Mouse (Mus musculus) limb, embryonic 12.5 days (tissue): ENCODE data around the gene Rrp7a. TPM values are rescaled to one million over a fixed set of nuclear protein-coding genes. Genes with fewer than 3 reads are reported as not detected.

Source experiments
- polyA plus RNA-seq: library from polyadenylated mRNA; unstranded; fragments of >200 nt; fragmentation: Nextera tagmentation; extraction: Ambion mirVana; gene quantifications from 2 replicates; pipeline ENCODE4 v1.2.1, GENCODE M21; 2016

Gene Rrp7a
- polyA plus RNA-seq, 1 experiment from 2014 or later = 50.4 TPM

Other genes with a start within 250 kb of the Rrp7a start
- gene Tcf20, start 134.9 kb downstream of the Rrp7a start, polyA plus RNA-seq = 12.1 and 13.6 TPM in 2 replicates
- gene Nfam1, start 89.5 kb downstream of the Rrp7a start, polyA plus RNA-seq = 3.0 TPM in 2 replicates
- gene Serhl, start 33.3 kb downstream of the Rrp7a start, polyA plus RNA-seq = 56.3 and 61.3 TPM in 2 replicates
- 173 and 176 TPM in 2 replicates for gene Poldip3, start 26.6 kb upstream of the Rrp7a start, polyA plus RNA-seq
- 85.8 and 113 TPM in 2 replicates for gene Cyb5r3, start 49.8 kb upstream of the Rrp7a start, polyA plus RNA-seq
- 0.16 TPM in 1 of 2 replicates, not detected in the other for gene A4galt, start 129.0 kb upstream of the Rrp7a start, polyA plus RNA-seq
- 40.3 and 42.5 TPM in 2 replicates for gene Arfgap3, start 227.4 kb upstream of the Rrp7a start, polyA plus RNA-seq